Mouse (Mus musculus): ENCODE data around the gene Pdlim1. TPM values are rescaled to one million over a fixed set of nuclear protein-coding genes. Genes with fewer than 3 reads are reported as not detected.

Pdlim1 gene
- polyA plus RNA-seq, 1 experiment, result 121 TPM

DNA sequence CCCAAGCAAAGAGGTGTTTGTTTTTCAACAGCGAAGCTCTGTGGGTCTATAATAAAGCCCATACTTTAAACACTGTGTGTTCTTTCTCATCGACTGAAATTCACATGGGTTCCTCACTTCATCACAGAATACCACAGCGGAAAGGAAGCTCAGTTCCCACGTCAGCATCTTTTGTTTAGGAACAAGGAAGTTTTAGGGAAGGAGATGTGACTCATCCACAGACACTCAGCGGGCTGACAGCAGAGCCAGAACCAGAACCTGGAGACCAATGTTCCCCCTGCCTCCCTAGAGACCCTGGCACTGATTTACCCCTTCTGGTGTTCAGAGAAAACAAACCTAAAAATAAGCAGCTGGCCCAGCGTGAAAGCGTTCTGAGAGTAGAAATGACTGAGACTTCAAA is 33.8 kb upstream of the Pdlim1 start:
- Histone ChIP-seq H3K4me1 (ENCODE audit: control insufficient read depth, insufficient read depth, low read length) (peaks cover 2% of the 10 kb centered on the region), H3K4me3 (ENCODE audit: insufficient read depth, low read length) (no peak overlapping the region), H3K27ac (ENCODE audit: insufficient read depth, low read length) (no peak overlapping the region)
- no peak for TF ChIP-seq POLR2A (IDR thresholded peaks at IDR 0.05; ENCODE audit: low read depth, low read length)
- no peak for TF ChIP-seq CTCF (IDR thresholded peaks at IDR 0.05; ENCODE audit: borderline replicate concordance, insufficient read depth, low read length)

DNA sequence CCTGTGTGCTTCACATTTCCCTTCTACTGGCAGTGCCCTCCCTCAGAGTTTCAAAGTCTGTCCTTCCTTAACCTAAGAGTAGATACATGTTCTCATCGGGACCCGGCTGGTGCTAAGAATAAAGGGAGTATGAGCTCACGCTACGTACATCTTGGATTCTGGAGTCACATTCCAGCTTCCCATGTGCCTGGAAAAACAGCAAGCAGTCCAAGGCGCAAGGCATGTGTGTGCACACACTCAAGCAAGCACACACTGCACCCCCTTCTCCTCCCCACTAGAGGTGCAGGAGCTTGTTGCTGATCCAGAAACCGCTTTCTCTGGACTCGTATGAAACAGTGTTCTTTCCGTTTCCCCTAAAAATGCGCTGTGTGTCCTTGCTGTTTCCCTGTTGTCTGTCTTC is 31.3 kb upstream of the Pdlim1 start:
- Histone ChIP-seq H3K4me3 (ENCODE audit: insufficient read depth, low read length) (no peak overlapping the region), H3K27ac (ENCODE audit: insufficient read depth, low read length) (no peak overlapping the region), H3K4me1 (ENCODE audit: control insufficient read depth, insufficient read depth, low read length) (peaks cover 2% of the 10 kb centered on the region)
- TF ChIP-seq CTCF (IDR thresholded peaks at IDR 0.05; ENCODE audit: borderline replicate concordance, insufficient read depth, low read length), result no peak
- TF ChIP-seq POLR2A (IDR thresholded peaks at IDR 0.05; ENCODE audit: low read depth, low read length), result no peak

DNA sequence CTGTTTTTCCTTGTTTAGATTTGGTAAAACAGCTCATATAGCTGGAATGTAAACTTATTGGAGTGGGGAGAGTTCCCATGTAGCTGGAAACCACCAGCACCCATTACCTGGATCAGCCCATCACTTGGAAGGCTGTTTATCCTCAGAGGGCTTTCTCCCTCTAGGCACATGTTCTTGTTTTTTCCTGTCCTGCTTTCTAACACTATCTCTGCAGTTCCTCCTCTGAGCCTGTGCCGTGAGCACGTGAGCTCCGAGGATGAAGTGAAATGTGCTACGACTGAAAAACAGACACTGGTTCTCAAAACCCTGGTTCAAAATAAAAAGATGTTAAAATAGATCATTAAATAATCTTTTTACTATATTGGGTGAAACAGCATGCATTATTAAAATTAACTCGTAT is 30.8 kb upstream of the Pdlim1 start:
- peaks cover 2% of the 10 kb centered on the region for H3K4me1 ChIP-seq (ENCODE audit: control insufficient read depth, insufficient read depth, low read length)
- H3K4me3 ChIP-seq (ENCODE audit: insufficient read depth, low read length), result no peak overlapping the region
- TF ChIP-seq CTCF (IDR thresholded peaks at IDR 0.05; ENCODE audit: borderline replicate concordance, insufficient read depth, low read length) (no peak), POLR2A (IDR thresholded peaks at IDR 0.05; ENCODE audit: low read depth, low read length) (no peak)
- H3K27ac ChIP-seq (ENCODE audit: insufficient read depth, low read length), result no peak overlapping the region

DNA sequence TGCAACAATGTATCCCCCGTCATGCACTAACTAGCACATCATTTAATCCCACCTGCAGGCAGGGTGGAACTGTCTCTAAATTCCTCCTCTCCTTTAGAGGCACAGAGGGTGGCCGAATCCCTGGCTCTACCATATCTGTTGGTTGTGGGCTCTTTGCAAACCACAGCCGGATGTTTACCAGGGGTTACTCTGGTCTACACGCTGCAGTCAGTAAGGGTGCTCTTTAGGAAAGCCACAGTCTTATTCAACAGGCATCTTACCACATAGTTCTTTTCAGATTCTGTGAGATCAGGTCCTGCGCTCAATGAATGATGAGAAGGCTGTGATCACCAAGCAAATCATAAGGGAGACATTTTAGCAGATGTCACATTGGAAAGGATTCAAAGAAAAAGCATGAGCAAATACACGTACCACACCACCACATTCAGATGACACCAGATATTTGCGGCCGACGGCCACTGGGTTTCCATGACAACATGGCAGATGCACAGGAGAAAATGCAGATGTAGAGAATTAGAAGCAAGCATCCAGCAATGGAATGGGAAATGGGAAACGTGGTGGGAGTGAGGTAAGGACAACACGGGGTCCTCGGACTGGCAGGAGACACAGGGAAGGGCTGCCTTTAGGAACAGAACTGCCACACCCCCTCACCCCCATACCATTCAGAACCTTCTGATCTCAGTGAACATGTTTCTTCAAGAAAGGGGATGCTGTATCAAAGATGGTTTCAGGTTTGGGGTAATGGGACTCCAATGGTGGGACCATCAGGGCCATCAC is 28.5 kb upstream of the Pdlim1 start:
- no peak overlapping the region for H3K27ac ChIP-seq (ENCODE audit: insufficient read depth, low read length)
- peaks cover 2% of the 10 kb centered on the region for H3K4me1 ChIP-seq (ENCODE audit: control insufficient read depth, insufficient read depth, low read length)
- TF ChIP-seq POLR2A (IDR thresholded peaks at IDR 0.05; ENCODE audit: low read depth, low read length), result no peak
- TF ChIP-seq CTCF (IDR thresholded peaks at IDR 0.05; ENCODE audit: borderline replicate concordance, insufficient read depth, low read length), result no peak
- H3K4me3 ChIP-seq (ENCODE audit: insufficient read depth, low read length), result no peak overlapping the region

DNA sequence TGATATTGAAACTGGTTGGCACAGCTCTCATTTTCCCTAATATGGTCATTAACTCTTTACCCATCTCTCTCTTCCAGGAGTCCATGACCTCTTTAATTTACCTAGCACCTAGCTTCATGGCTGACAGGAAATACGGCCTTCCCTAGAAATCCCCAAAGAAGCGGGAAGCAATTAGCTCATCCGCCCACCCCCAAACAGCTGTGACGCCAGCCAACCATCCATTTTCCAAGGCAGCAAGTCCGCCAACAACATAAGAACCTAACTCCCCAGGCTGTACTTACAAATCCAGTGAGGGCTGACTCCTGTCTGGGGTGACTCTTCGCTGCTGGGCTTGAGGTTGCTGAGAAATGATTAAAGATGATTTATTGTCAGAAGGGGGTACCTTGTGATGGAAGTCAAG is 27.5 kb upstream of the Pdlim1 start:
- TF ChIP-seq POLR2A (IDR thresholded peaks at IDR 0.05; ENCODE audit: low read depth, low read length) (no peak), CTCF (IDR thresholded peaks at IDR 0.05; ENCODE audit: borderline replicate concordance, insufficient read depth, low read length) (no peak)
- H3K4me3 ChIP-seq (ENCODE audit: insufficient read depth, low read length), result no peak overlapping the region
- H3K4me1 ChIP-seq (ENCODE audit: control insufficient read depth, insufficient read depth, low read length), result peaks cover 2% of the 10 kb centered on the region
- H3K27ac ChIP-seq (ENCODE audit: insufficient read depth, low read length), result no peak overlapping the region

DNA sequence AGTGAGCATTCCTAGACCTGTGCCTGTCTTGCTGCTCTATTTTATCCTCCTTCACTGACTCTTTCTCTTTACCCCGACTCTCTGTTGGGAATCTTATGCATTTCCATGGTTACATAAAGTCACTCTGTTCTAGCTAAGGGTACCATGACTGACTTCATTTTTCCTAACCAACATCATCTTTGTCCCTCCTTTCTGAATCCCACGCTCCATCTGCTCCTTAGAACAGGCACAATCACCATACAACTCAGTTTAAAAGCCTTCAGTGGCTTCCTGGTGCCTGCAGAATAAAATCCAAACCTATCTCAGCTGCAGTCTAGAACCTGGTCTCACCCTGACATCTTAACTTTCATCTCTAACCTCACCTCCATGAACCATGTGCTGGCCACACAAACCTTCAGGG is 26.9 kb upstream of the Pdlim1 start:
- H3K4me1 ChIP-seq (ENCODE audit: control insufficient read depth, insufficient read depth, low read length), result peaks cover 2% of the 10 kb centered on the region
- H3K4me3 ChIP-seq (ENCODE audit: insufficient read depth, low read length), result no peak overlapping the region
- no peak overlapping the region for H3K27ac ChIP-seq (ENCODE audit: insufficient read depth, low read length)
- TF ChIP-seq POLR2A (IDR thresholded peaks at IDR 0.05; ENCODE audit: low read depth, low read length), result no peak
- no peak for TF ChIP-seq CTCF (IDR thresholded peaks at IDR 0.05; ENCODE audit: borderline replicate concordance, insufficient read depth, low read length)

DNA sequence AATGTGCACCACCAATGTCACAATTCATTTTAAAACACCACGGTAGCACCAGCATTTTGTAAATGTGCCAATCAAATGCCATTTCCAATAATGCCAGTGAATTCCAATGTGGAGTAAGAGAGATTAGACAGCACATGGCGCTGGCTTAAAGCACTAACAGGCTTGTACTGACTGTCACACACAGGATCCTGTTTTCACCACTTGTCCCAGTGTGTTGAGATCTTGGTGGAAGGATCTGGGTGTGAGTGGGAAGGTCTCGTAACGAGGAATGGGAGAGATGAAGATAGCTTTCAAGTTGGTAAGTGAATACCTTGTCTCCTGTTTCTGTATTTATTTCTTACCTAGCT is 26.1 kb upstream of the Pdlim1 start:
- Histone ChIP-seq H3K4me3 (ENCODE audit: insufficient read depth, low read length) (no peak overlapping the region), H3K27ac (ENCODE audit: insufficient read depth, low read length) (no peak overlapping the region), H3K4me1 (ENCODE audit: control insufficient read depth, insufficient read depth, low read length) (peaks cover 2% of the 10 kb centered on the region)
- TF ChIP-seq POLR2A (IDR thresholded peaks at IDR 0.05; ENCODE audit: low read depth, low read length) (no peak), CTCF (IDR thresholded peaks at IDR 0.05; ENCODE audit: borderline replicate concordance, insufficient read depth, low read length) (no peak)

DNA sequence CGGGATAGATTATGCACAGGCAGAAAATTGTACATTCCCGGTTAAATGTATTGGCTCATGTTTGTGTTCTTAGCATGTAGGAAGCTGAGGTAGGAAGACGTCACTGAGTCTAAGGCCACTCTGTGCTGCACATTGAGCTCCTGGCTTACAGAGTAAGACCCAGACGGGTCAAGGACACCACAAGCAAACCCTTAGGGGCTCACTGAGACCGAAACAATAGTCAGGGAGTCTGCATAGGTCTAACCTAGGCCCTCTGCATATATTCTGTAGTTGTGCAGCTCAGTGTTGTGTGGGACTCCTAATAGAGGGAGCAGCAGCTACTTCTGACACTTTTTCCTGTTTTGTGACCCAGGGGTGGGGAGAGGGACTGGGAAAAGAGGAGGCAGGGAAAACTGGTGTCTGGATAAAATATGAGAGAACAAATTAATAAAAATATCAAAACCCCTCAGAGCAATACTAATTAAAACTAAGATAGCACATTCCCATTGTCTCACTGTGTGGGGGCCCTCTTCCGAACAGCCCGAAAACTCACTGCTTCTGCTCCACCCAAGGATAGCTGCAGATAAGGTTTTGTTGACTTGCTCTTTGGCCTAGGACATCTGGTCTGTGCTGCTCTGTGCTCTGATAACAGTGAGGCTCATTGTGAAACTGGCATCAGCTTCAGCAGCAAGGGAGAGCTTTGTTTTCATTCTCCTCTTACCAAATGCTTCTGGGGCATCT is 25.6 kb upstream of the Pdlim1 start:
- no peak for TF ChIP-seq POLR2A (IDR thresholded peaks at IDR 0.05; ENCODE audit: low read depth, low read length)
- TF ChIP-seq CTCF (IDR thresholded peaks at IDR 0.05; ENCODE audit: borderline replicate concordance, insufficient read depth, low read length), result no peak
- Histone ChIP-seq H3K27ac (ENCODE audit: insufficient read depth, low read length) (no peak overlapping the region), H3K4me3 (ENCODE audit: insufficient read depth, low read length) (no peak overlapping the region), H3K4me1 (ENCODE audit: control insufficient read depth, insufficient read depth, low read length) (peaks cover 1% of the 10 kb centered on the region; the same call in 1 of the 2 replicates)

DNA sequence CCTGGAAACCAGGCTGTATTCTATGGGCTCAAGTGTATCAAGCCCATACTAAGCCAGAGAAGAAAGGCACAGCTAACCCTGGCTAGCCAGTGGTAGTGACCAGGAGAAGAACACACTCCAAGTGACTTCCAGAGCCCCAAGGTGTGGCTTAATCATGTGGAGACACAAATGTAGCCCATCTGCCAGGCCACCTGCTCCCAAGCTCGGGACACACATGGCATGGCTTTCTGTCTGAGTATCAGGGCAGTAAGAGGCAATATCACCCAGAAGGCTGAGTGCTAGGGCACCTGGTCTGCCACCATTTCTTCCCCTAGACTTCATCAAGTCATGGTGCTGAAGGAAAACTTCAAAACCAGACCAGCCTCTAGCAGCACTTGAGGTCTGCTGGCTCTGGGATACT is 22.6 kb upstream of the Pdlim1 start:
- TF ChIP-seq POLR2A (IDR thresholded peaks at IDR 0.05; ENCODE audit: low read depth, low read length) (no peak), CTCF (IDR thresholded peaks at IDR 0.05; ENCODE audit: borderline replicate concordance, insufficient read depth, low read length) (no peak)
- H3K4me1 ChIP-seq (ENCODE audit: control insufficient read depth, insufficient read depth, low read length), result no peaks in the 10 kb centered on the region
- H3K27ac ChIP-seq (ENCODE audit: insufficient read depth, low read length), result no peak overlapping the region

DNA sequence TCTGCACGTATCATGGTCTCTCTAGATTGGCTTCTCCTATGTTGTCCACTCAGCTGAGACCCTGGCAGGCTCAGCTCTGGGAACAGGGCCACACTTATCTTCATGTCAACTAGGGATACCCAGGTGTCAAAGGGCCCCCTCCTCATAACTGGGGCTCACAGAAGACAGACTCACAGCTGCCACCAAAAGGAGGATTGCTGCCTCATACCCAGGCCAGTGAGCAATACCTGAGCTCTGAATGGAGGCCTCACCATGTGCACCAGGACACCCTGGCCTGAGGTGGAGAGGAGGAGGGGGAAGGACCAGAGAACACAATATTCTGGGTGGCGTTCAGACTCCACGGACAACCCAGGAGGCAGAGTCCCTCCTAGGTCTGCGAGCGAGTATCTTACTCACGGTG is 22.1 kb upstream of the Pdlim1 start:
- no peak overlapping the region for H3K27ac ChIP-seq (ENCODE audit: insufficient read depth, low read length)
- H3K4me3 ChIP-seq (ENCODE audit: insufficient read depth, low read length), result no peak overlapping the region
- H3K4me1 ChIP-seq (ENCODE audit: control insufficient read depth, insufficient read depth, low read length), result no peaks in the 10 kb centered on the region
- TF ChIP-seq CTCF (IDR thresholded peaks at IDR 0.05; ENCODE audit: borderline replicate concordance, insufficient read depth, low read length), result no peak
- TF ChIP-seq POLR2A (IDR thresholded peaks at IDR 0.05; ENCODE audit: low read depth, low read length), result no peak

More for the DNA sequence above, 22.6 kb upstream of the Pdlim1 start:
- no peak overlapping the region for H3K4me3 ChIP-seq (ENCODE audit: insufficient read depth, low read length)
